17 mouse cellular contexts compared by ENCODE assay signal in genomic region chr7:89392825-89393224, GRCm38 (mm10). TPM values are rescaled to one million over a fixed set of nuclear protein-coding genes. Genes with fewer than 3 reads are reported as not detected.
DNase-seq lines count a peak whose midpoint lies in the region; ATAC-seq and TF ChIP-seq lines count a peak whose summit lies in the region.
"Had no signal": no experiment of that assay in that cellular context is flagged by ENCODE, and none has a peak within 500 bp of the region (broad histone marks: within the 10 kb centered on the region; RNA-seq: fewer than 3 reads in every experiment).

No protein-coding gene starts in this region.

- no peaks in the 10 kb centered on the region for H3K79me2 ChIP-seq in CH12.LX (replicated peaks; ENCODE audit: control insufficient read depth, extremely low read depth, insufficient read depth, poor library complexity, severe bottlenecking)

- WGBS in forebrain, postnatal 0 days: 98% methylated on average over 1 of the region's 1 CpGs
- WGBS in forebrain, embryonic 15.5 days: 96% methylated on average over 1 of the region's 1 CpGs
- 100% methylated on average over 1 of the region's 1 CpGs for WGBS in forebrain, embryonic 12.5 days

- ATAC-seq in forebrain, postnatal 0 days: no peak
- no peak for ATAC-seq in forebrain, embryonic 15.5 days (replicated peaks)
- peak; percentile 55; the same call in 1 of the 2 replicates for ATAC-seq in megakaryocyte, adult 5-6 weeks (ENCODE audit: poor library complexity, severe bottlenecking)
- ATAC-seq in forebrain, embryonic 12.5 days (ENCODE audit: low FRiP score): no peak

- DNase-seq in forebrain, postnatal 0 days: no peak
- no peak for DNase-seq in left cerebral cortex, adult 2 months (ENCODE audit: extremely low spot score in 1 of 2, low spot score in 2 of 2)
- DNase-seq in left cerebral cortex, postnatal 25 days (ENCODE audit: low spot score in 2 of 2): no peak
- peak; percentile 27 for DNase-seq in CH12.LX (ENCODE audit: extremely low read depth)
- no peak for DNase-seq in frontal cortex, adult 2 months (ENCODE audit: extremely low spot score in 1 of 2, low spot score in 1 of 2)
- DNase-seq: cerebellum, postnatal 14 days; right cerebral cortex, adult 18-20 months; spleen, adult 18-20 months; thymus, postnatal 36 days had no signal

- H3K9me3 ChIP-seq in forebrain, postnatal 0 days (ENCODE audit: low read length): peaks cover 5% of the 10 kb centered on the region; the same call in 1 of the 2 replicates
- no peaks in the 10 kb centered on the region for H3K9me3 ChIP-seq in forebrain, embryonic 15.5 days
- no peaks in the 10 kb centered on the region for H3K9me3 ChIP-seq in CH12.LX (replicated peaks; ENCODE audit: low read length)
- H3K9me3 ChIP-seq in forebrain, embryonic 12.5 days: no peaks in the 10 kb centered on the region
- H3K9me3 ChIP-seq: embryonic facial prominence, embryonic 10.5 days; heart, embryonic 13.5 days; hindbrain, embryonic 12.5 days; limb, embryonic 13.5 days; lung, embryonic 15.5 days had no signal

- TF ChIP-seq EP300 in CH12.LX (IDR thresholded peaks at IDR 0.05; ENCODE audit: low read length): no peak

- no peaks in the 10 kb centered on the region for H3K27me3 ChIP-seq in forebrain, postnatal 0 days (ENCODE audit: insufficient read depth, low read length)
- H3K27me3 ChIP-seq in forebrain, embryonic 15.5 days: no peaks in the 10 kb centered on the region
- no peaks in the 10 kb centered on the region for H3K27me3 ChIP-seq in CH12.LX (replicated peaks)
- peaks cover 6% of the 10 kb centered on the region; the same call in 1 of the 2 replicates for H3K27me3 ChIP-seq in forebrain, embryonic 12.5 days
- H3K27me3 ChIP-seq: heart, embryonic 13.5 days; hindbrain, embryonic 12.5 days; limb, embryonic 13.5 days; lung, embryonic 15.5 days had no signal

- H3K4me3 ChIP-seq in forebrain, postnatal 0 days (ENCODE audit: low read depth, low read length): no peak overlapping the region
- H3K4me3 ChIP-seq in forebrain, embryonic 15.5 days: no peak overlapping the region
- H3K4me3 ChIP-seq in left cerebral cortex, adult 2 months: no peak overlapping the region
- no peak overlapping the region for H3K4me3 ChIP-seq in CH12.LX (replicated peaks in 1 of 3; ENCODE audit: low read depth in 2 of 3, low read length in 2 of 3, poor library complexity in 1 of 3)
- no peak overlapping the region for H3K4me3 ChIP-seq in forebrain, embryonic 12.5 days (replicated peaks)
- H3K4me3 ChIP-seq: embryonic facial prominence, embryonic 10.5 days; heart, embryonic 13.5 days; hindbrain, embryonic 12.5 days; limb, embryonic 13.5 days; lung, embryonic 15.5 days had no signal

- H3K9ac ChIP-seq in forebrain, postnatal 0 days: no peak overlapping the region
- H3K9ac ChIP-seq in forebrain, embryonic 15.5 days (replicated peaks): no peak overlapping the region
- H3K9ac ChIP-seq in CH12.LX (ENCODE audit: insufficient read depth, low read depth): no peak overlapping the region
- H3K9ac ChIP-seq in forebrain, embryonic 12.5 days: no peak overlapping the region
- H3K9ac ChIP-seq: heart, embryonic 13.5 days; hindbrain, embryonic 12.5 days; limb, embryonic 13.5 days; lung, embryonic 15.5 days had no signal

- intact Hi-C loops in left cerebral cortex, adult 2 months (cut with DNase I): no loop called here
- intact Hi-C loops in left cerebral cortex, postnatal 25 days (cut with DNase I): no loop called here

- no peaks in the 10 kb centered on the region for H3K36me3 ChIP-seq in forebrain, postnatal 0 days (ENCODE audit: insufficient read depth)
- no peaks in the 10 kb centered on the region for H3K36me3 ChIP-seq in forebrain, embryonic 15.5 days
- H3K36me3 ChIP-seq in CH12.LX (replicated peaks in 1 of 2; ENCODE audit: control insufficient read depth in 1 of 2, insufficient read depth in 1 of 2, low read length in 1 of 2): no peaks in the 10 kb centered on the region
- H3K36me3 ChIP-seq in forebrain, embryonic 12.5 days (replicated peaks): no peaks in the 10 kb centered on the region
- H3K36me3 ChIP-seq: hindbrain, embryonic 12.5 days; limb, embryonic 13.5 days; lung, embryonic 15.5 days had no signal

- in situ Hi-C loops in CH12.LX (cut with MboI; ENCODE audit: low pct_ligation_motif_present, low pct_unique_long_range_greater_than_20kb, low sequenced_read_pairs): no loop called here

- peak; percentile 59 for TF ChIP-seq RAD21 in CH12.LX (IDR thresholded peaks at IDR 0.05; ENCODE audit: low read depth, low read length)

- dilution Hi-C loops in CH12.LX (cut with MboI; ENCODE audit: extremely low pct_ligation_motif_present, extremely low pct_unique_long_range_greater_than_20kb, low sequenced_read_pairs): no loop called here

- no peaks in the 10 kb centered on the region for H3K4me1 ChIP-seq in forebrain, postnatal 0 days (ENCODE audit: insufficient read depth)
- no peaks in the 10 kb centered on the region for H3K4me1 ChIP-seq in forebrain, embryonic 15.5 days
- no peaks in the 10 kb centered on the region for H3K4me1 ChIP-seq in CH12.LX (ENCODE audit: control insufficient read depth in 1 of 2, insufficient read depth in 2 of 2)
- no peaks in the 10 kb centered on the region for H3K4me1 ChIP-seq in forebrain, embryonic 12.5 days
- H3K4me1 ChIP-seq: embryonic facial prominence, embryonic 10.5 days; hindbrain, embryonic 12.5 days had no signal

- TF ChIP-seq CTCF in forebrain, postnatal 0 days (IDR thresholded peaks at IDR 0.05; ENCODE audit: low read depth): 0 out of 2 replicates have a peak, but pooled peaks have one; percentile 27
- peak; percentile 38 for TF ChIP-seq CTCF in left cerebral cortex, adult 2 months (IDR thresholded peaks at IDR 0.05)
- TF ChIP-seq CTCF in CH12.LX (conservative IDR thresholded peaks at IDR 0.05 in 1 of 2, IDR thresholded peaks at IDR 0.05 in 1 of 2; ENCODE audit: low read depth in 2 of 2, low read length in 2 of 2): peak in 1 of 2 experiments; percentile 61; a peak in 2 of 4 replicates

- H3K4me2 ChIP-seq in forebrain, postnatal 0 days (ENCODE audit: low read depth): no peak overlapping the region
- H3K4me2 ChIP-seq in forebrain, embryonic 15.5 days (replicated peaks): no peak overlapping the region
- H3K4me2 ChIP-seq in CH12.LX (ENCODE audit: insufficient read depth, low read depth, poor library complexity, severe bottlenecking): no peak overlapping the region
- H3K4me2 ChIP-seq in forebrain, embryonic 12.5 days: no peak overlapping the region
- H3K4me2 ChIP-seq: heart, embryonic 13.5 days; hindbrain, embryonic 12.5 days; limb, embryonic 13.5 days; lung, embryonic 15.5 days had no signal

- no peak for TF ChIP-seq POLR2A in CH12.LX (IDR thresholded peaks at IDR 0.05; ENCODE audit: low read depth, low read length)

- H3K27ac ChIP-seq in forebrain, postnatal 0 days (ENCODE audit: low read depth, low read length): no peak overlapping the region
- H3K27ac ChIP-seq in forebrain, embryonic 15.5 days (replicated peaks): no peak overlapping the region
- H3K27ac ChIP-seq in left cerebral cortex, adult 2 months: no peak overlapping the region
- no peak overlapping the region for H3K27ac ChIP-seq in CH12.LX (ENCODE audit: insufficient read depth, low read depth)
- H3K27ac ChIP-seq in forebrain, embryonic 12.5 days: no peak overlapping the region
- H3K27ac ChIP-seq: embryonic facial prominence, embryonic 10.5 days; heart, embryonic 13.5 days; hindbrain, embryonic 12.5 days; limb, embryonic 13.5 days; lung, embryonic 15.5 days had no signal

TF ChIP-seq in CH12.LX, 34 proteins besides CTCF, POLR2A, EP300 and RAD21:
- TF ChIP-seq JUND (conservative IDR thresholded peaks at IDR 0.05; ENCODE audit: low read depth, low read length) (no peak), SMC3 (IDR thresholded peaks at IDR 0.05; ENCODE audit: low read depth, low read length) (peak; percentile 58), USF1 (IDR thresholded peaks at IDR 0.05; ENCODE audit: low read depth, low read length) (no peak)

RNA-seq across cellular contexts. Expression of gene Tmem135, which starts 11.2 kb away (rescaled TPM):
- total RNA-seq in forebrain, postnatal 0 days (2014; rRNA removed): 19.2 and 23.2 TPM in 2 replicates
- polyA plus RNA-seq in forebrain, postnatal 0 days (2015; fragmentation: Nextera tagmentation; extraction: Ambion mirVana): 20.0 and 27.9 TPM in 2 replicates
- 22.7 and 25.4 TPM in 2 replicates for polyA plus RNA-seq in forebrain, embryonic 15.5 days (2015; fragmentation: Nextera tagmentation; extraction: Ambion mirVana)
- 10 to 100 TPM; 64.7 to 65.6 TPM for total RNA-seq in left cerebral cortex, adult 2 months (2021)
- total RNA-seq in left cerebral cortex, postnatal 25 days (2021): 10 to 100 TPM; 65.1 to 73.9 TPM
- total RNA-seq in CH12.LX (2012; rRNA removed) (17.6 and 18.0 TPM in 2 replicates), CH12.LX (2014; rRNA removed) (31.0 and 33.6 TPM in 2 replicates)
- polyA plus RNA-seq in CH12.LX (2012; ENCODE audit: insufficient read length, low read depth): 28.6 and 30.0 TPM in 2 replicates
- total RNA-seq in megakaryocyte, adult 5-6 weeks (2015): 29.9 and 31.6 TPM in 2 replicates
- 18.7 and 26.5 TPM in 2 replicates for total RNA-seq in megakaryocyte, adult 5-6 weeks (2017)
- polyA plus RNA-seq in frontal cortex, adult 2 months (2012; rRNA removed): 35.3 and 37.5 TPM in 2 replicates
- 19.2 and 26.4 TPM in 2 replicates for polyA plus RNA-seq in forebrain, embryonic 12.5 days (2016; fragmentation: Nextera tagmentation; extraction: Ambion mirVana)

RNA-seq across cellular contexts. Expression of gene Fzd4, which starts 11.3 kb away (rescaled TPM):
- total RNA-seq in forebrain, postnatal 0 days (2014; rRNA removed): 3.1 and 3.8 TPM in 2 replicates
- polyA plus RNA-seq in forebrain, postnatal 0 days (2015; fragmentation: Nextera tagmentation; extraction: Ambion mirVana): 1.3 and 1.5 TPM in 2 replicates
- polyA plus RNA-seq in forebrain, embryonic 15.5 days (2015; fragmentation: Nextera tagmentation; extraction: Ambion mirVana): 1.3 and 1.5 TPM in 2 replicates
- total RNA-seq in left cerebral cortex, adult 2 months (2021): 1 to 10 TPM; 7.0 to 8.4 TPM
- 1 to 10 TPM; 6.3 to 6.9 TPM for total RNA-seq in left cerebral cortex, postnatal 25 days (2021)
- total RNA-seq in CH12.LX (2012; rRNA removed) (0.04 and 0.08 TPM in 2 replicates), CH12.LX (2014; rRNA removed) (0.04 TPM in 1 of 2 replicates, not detected in the other)
- 0.10 and 0.13 TPM in 2 replicates for polyA plus RNA-seq in CH12.LX (2012; ENCODE audit: insufficient read length, low read depth)
- total RNA-seq in megakaryocyte, adult 5-6 weeks (2015): 4.8 TPM in 2 replicates
- 4.0 and 5.0 TPM in 2 replicates for total RNA-seq in megakaryocyte, adult 5-6 weeks (2017)
- polyA plus RNA-seq in frontal cortex, adult 2 months (2012; rRNA removed): 4.7 and 5.0 TPM in 2 replicates
- 2.4 and 3.3 TPM in 2 replicates for polyA plus RNA-seq in forebrain, embryonic 12.5 days (2016; fragmentation: Nextera tagmentation; extraction: Ambion mirVana)
